Mouse (Mus musculus) G1E (cell line): ENCODE results near the gene 2010300C02Rik.

Source experiments
- GATA1 ChIP-seq: IDR thresholded peaks from 2 replicates; pipeline ENCODE4 v1.6.1; 2012; ENCODE audit warnings: borderline replicate concordance, low read length, inconsistent platforms, mixed read lengths
- GATA2 ChIP-seq: IDR thresholded peaks from 2 replicates; pipeline ENCODE4 v1.6.1; 2012; ENCODE audit warnings: low read depth, low read length, inconsistent platforms, borderline replicate concordance
- TAL1 ChIP-seq: conservative IDR thresholded peaks from 2 replicates; pipeline ENCODE4 v1.6.1; 2012; ENCODE audit warnings: low read depth, low read length, inconsistent platforms, mixed read lengths

DNA sequence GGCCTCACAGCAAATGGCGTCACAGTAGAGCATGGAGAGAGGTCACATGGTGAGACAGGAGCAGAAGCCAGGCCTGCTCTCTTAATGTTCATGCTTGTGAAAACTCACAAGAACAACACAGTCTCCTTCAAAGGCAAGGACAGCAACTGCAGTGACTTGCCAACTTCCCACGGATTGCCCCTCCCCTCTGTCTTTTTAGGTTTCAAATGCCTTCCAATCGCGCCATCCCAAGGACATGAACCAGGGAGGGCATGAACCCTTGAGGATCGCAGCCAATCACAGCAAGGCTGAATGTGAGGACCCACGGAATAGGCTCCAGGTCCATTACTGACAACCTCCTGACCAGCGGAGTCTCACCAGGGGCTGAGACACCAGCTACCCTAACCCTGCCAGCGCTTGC lies 31.5 kb downstream of the 2010300C02Rik start:
- TF ChIP-seq TAL1 (no peak), GATA2 (no peak), GATA1 (no peak)
